Mouse (Mus musculus) frontal cortex, postnatal 14 days (tissue): Measurements from ENCODE around the gene Galnt17.

ENCODE experiments used
- DNase-seq, 2 experiments: peaks; one replicate each; pipeline ENCODE4 v3.0.0; 2022; ENCODE audit warnings: low spot score in 2 of 2

Gene Galnt17

GRCm38 (mm10) chr5:131134809-131135208 is 173.5 kb downstream of the Galnt17 start:
- DNase-seq = no peak

GRCm38 (mm10) chr5:131120296-131120840 is 187.9 kb downstream of the Galnt17 start:
- DNase-seq = no peak

GRCm38 (mm10) chr5:131119896-131120295 is 188.4 kb downstream of the Galnt17 start:
- no peak for DNase-seq

GRCm38 (mm10) chr5:131117391-131118040 is 190.8 kb downstream of the Galnt17 start:
- no peak for DNase-seq

- no peak for DNase-seq
These were observed 194.3 kb downstream of the Galnt17 start for GRCm38 (mm10) chr5:131113850-131114470.

- no peak for DNase-seq
These were observed 201.1 kb downstream of the Galnt17 start for GRCm38 (mm10) chr5:131107188-131107587.

- no peak for DNase-seq
These were observed 211.5 kb downstream of the Galnt17 start for GRCm38 (mm10) chr5:131096824-131097223.

GRCm38 (mm10) chr5:131095635-131096034 is 212.7 kb downstream of the Galnt17 start:
- no peak for DNase-seq

- no peak for DNase-seq
These were observed 213.5 kb downstream of the Galnt17 start for GRCm38 (mm10) chr5:131094771-131095170.

GRCm38 (mm10) chr5:131094138-131094537 is 214.2 kb downstream of the Galnt17 start:
- DNase-seq = no peak

GRCm38 (mm10) chr5:131089876-131090275 is 218.4 kb downstream of the Galnt17 start:
- no peak for DNase-seq

GRCm38 (mm10) chr5:131088866-131089265 is 219.4 kb downstream of the Galnt17 start:
- no peak for DNase-seq

GRCm38 (mm10) chr5:131083072-131083657 is 225.1 kb downstream of the Galnt17 start:
- DNase-seq = no peak

- no peak for DNase-seq
These were observed 230.6 kb downstream of the Galnt17 start for GRCm38 (mm10) chr5:131077682-131078081.

GRCm38 (mm10) chr5:131075795-131076194 is 232.5 kb downstream of the Galnt17 start:
- DNase-seq = no peak

- DNase-seq = no peak
These were observed 234.0 kb downstream of the Galnt17 start for GRCm38 (mm10) chr5:131074295-131074694.

GRCm38 (mm10) chr5:131065174-131065573 is 243.1 kb downstream of the Galnt17 start:
- DNase-seq = no peak

- no peak for DNase-seq
These were observed 259.8 kb downstream of the Galnt17 start for GRCm38 (mm10) chr5:131048505-131048904.

- DNase-seq = no peak
These were observed 265.2 kb downstream of the Galnt17 start for GRCm38 (mm10) chr5:131043130-131043529.

GRCm38 (mm10) chr5:131040441-131040840 is 267.9 kb downstream of the Galnt17 start:
- DNase-seq = no peak

GRCm38 (mm10) chr5:131039611-131040313 is 268.5 kb downstream of the Galnt17 start:
- DNase-seq = no peak

- no peak for DNase-seq
These were observed 283.8 kb downstream of the Galnt17 start for GRCm38 (mm10) chr5:131024506-131024905.
